16 mouse cellular contexts compared by ENCODE assay signal in genomic region chr2:167453814-167454213, GRCm38 (mm10). TPM values are rescaled to one million over a fixed set of nuclear protein-coding genes. Genes with fewer than 3 reads are reported as not detected.
A peak's percentile ranks its signal among the peaks of the same experiment; 100 is the strongest.
DNase-seq lines count a peak whose midpoint lies in the region; ATAC-seq lines count a peak whose summit lies in the region.
"Had no signal": no experiment of that assay in that cellular context is flagged by ENCODE, and none has a peak within 500 bp of the region (broad histone marks: within the 10 kb centered on the region; RNA-seq: fewer than 3 reads in every experiment).

No protein-coding gene starts in this region.

- ATAC-seq in embryonic facial prominence, embryonic 14.5 days (ENCODE audit: low read depth) = no peak
- ATAC-seq: forebrain, embryonic 15.5 days had no signal

- no peaks in the 10 kb centered on the region for H3K4me1 ChIP-seq in embryonic facial prominence, embryonic 14.5 days (ENCODE audit: control insufficient read depth, insufficient read depth, low read length)
- no peaks in the 10 kb centered on the region for H3K4me1 ChIP-seq in embryonic facial prominence, embryonic 10.5 days
- H3K4me1 ChIP-seq: forebrain, embryonic 15.5 days; midbrain, embryonic 12.5 days; stomach, embryonic 15.5 days had no signal

- no peak overlapping the region for H3K9ac ChIP-seq in embryonic facial prominence, embryonic 14.5 days (ENCODE audit: low read depth, low read length)
- H3K9ac ChIP-seq: forebrain, embryonic 15.5 days; midbrain, embryonic 12.5 days; stomach, embryonic 15.5 days had no signal

- WGBS in embryonic facial prominence, embryonic 14.5 days = 66% methylated on average over 3 of the region's 3 CpGs
- WGBS in embryonic facial prominence, embryonic 10.5 days = 92% methylated on average over 3 of the region's 3 CpGs

- peaks cover 68% of the 10 kb centered on the region for H3K36me3 ChIP-seq in embryonic facial prominence, embryonic 14.5 days (ENCODE audit: control insufficient read depth, insufficient read depth, low read length)
- peaks cover 91% of the 10 kb centered on the region for H3K36me3 ChIP-seq in embryonic facial prominence, embryonic 10.5 days (replicated peaks)

- H3K4me2 ChIP-seq in embryonic facial prominence, embryonic 14.5 days (ENCODE audit: low read depth, low read length) = no peak overlapping the region
- H3K4me2 ChIP-seq: forebrain, embryonic 15.5 days; liver, embryonic 11.5 days; midbrain, embryonic 12.5 days; stomach, embryonic 15.5 days had no signal

- no peak overlapping the region for H3K4me3 ChIP-seq in embryonic facial prominence, embryonic 14.5 days (ENCODE audit: low read depth, low read length)
- H3K4me3 ChIP-seq in embryonic facial prominence, embryonic 10.5 days = no peak overlapping the region
- H3K4me3 ChIP-seq: forebrain, embryonic 15.5 days; midbrain, embryonic 12.5 days; stomach, embryonic 15.5 days had no signal

- no peaks in the 10 kb centered on the region for H3K9me3 ChIP-seq in embryonic facial prominence, embryonic 14.5 days (ENCODE audit: control insufficient read depth, low read length)
- no peaks in the 10 kb centered on the region for H3K9me3 ChIP-seq in embryonic facial prominence, embryonic 10.5 days
- H3K9me3 ChIP-seq: forebrain, embryonic 15.5 days; G1E; midbrain, embryonic 12.5 days; stomach, embryonic 15.5 days had no signal

- no peak overlapping the region for H3K27ac ChIP-seq in embryonic facial prominence, embryonic 14.5 days (replicated peaks; ENCODE audit: low read depth, low read length)
- no peak overlapping the region for H3K27ac ChIP-seq in embryonic facial prominence, embryonic 10.5 days (replicated peaks)
- H3K27ac ChIP-seq: forebrain, embryonic 15.5 days; kidney, postnatal 0 days; midbrain, embryonic 12.5 days; stomach, embryonic 15.5 days had no signal

- peak; percentile 24 for DNase-seq in embryonic facial prominence, embryonic 14.5 days (ENCODE audit: low spot score)
- DNase-seq in embryonic facial prominence, embryonic 10.5 days (ENCODE audit: low spot score) = no peak
- peak; percentile 51 for DNase-seq in layer of hippocampus, adult 9-11 months
- no peak for DNase-seq in layer of hippocampus, adult 9-10 months (ENCODE audit: low spot score)
- DNase-seq in testis, postnatal 10 days (ENCODE audit: low spot score) = peak; percentile 68
- no peak for DNase-seq in testis, postnatal 14 days (ENCODE audit: low spot score)
- no peak for DNase-seq in yolk sac, embryonic 10.5 days (ENCODE audit: low spot score)
- DNase-seq: gastrocnemius, postnatal 14 days; lung, postnatal 36 days; thymus, postnatal 36 days had no signal

- H3K27me3 ChIP-seq in embryonic facial prominence, embryonic 14.5 days (replicated peaks; ENCODE audit: control insufficient read depth, insufficient read depth, low read length) = no peaks in the 10 kb centered on the region
- H3K27me3 ChIP-seq in embryonic facial prominence, embryonic 10.5 days (replicated peaks; ENCODE audit: low read depth, poor library complexity, severe bottlenecking) = no peaks in the 10 kb centered on the region
- H3K27me3 ChIP-seq: forebrain, embryonic 15.5 days; midbrain, embryonic 12.5 days; stomach, embryonic 15.5 days had no signal

RNA-seq across cellular contexts. Expression of gene Slc9a8, which starts 32.3 kb away (rescaled TPM):
- 13.6 and 17.8 TPM in 2 replicates for polyA plus RNA-seq in embryonic facial prominence, embryonic 14.5 days (2014; fragmentation: Nextera tagmentation; extraction: Ambion mirVana)
- 24.3 and 25.9 TPM in 2 replicates for polyA plus RNA-seq in embryonic facial prominence, embryonic 10.5 days (2016; fragmentation: Nextera tagmentation; extraction: Ambion mirVana)

RNA-seq across cellular contexts. Expression of gene Rnf114, which starts 38.6 kb away (rescaled TPM):
- polyA plus RNA-seq in embryonic facial prominence, embryonic 14.5 days (2014; fragmentation: Nextera tagmentation; extraction: Ambion mirVana) = 65.3 and 75.0 TPM in 2 replicates
- polyA plus RNA-seq in embryonic facial prominence, embryonic 10.5 days (2016; fragmentation: Nextera tagmentation; extraction: Ambion mirVana) = 133 and 142 TPM in 2 replicates

RNA-seq across cellular contexts. Expression of gene Spata2, which starts 38.9 kb away (rescaled TPM):
- 13.0 and 14.2 TPM in 2 replicates for polyA plus RNA-seq in embryonic facial prominence, embryonic 14.5 days (2014; fragmentation: Nextera tagmentation; extraction: Ambion mirVana)
- 19.6 TPM in 2 replicates for polyA plus RNA-seq in embryonic facial prominence, embryonic 10.5 days (2016; fragmentation: Nextera tagmentation; extraction: Ambion mirVana)

Comparison
In these comparisons a context has a peak if more than half of its experiments do, and no peak if none do; other contexts are left out.
1. DNase-seq: peak in embryonic facial prominence, embryonic 14.5 days (single experiment), layer of hippocampus, adult 9-11 months (single experiment) and testis, postnatal 10 days (single experiment); none in embryonic facial prominence, embryonic 10.5 days (single experiment), layer of hippocampus, adult 9-10 months (single experiment), testis, postnatal 14 days (single experiment) and yolk sac, embryonic 10.5 days (single experiment).